16 mouse cellular contexts compared by ENCODE assay signal in genomic region chr10:111537410-111537809, GRCm38 (mm10). TPM values are rescaled to one million over a fixed set of nuclear protein-coding genes. Genes with fewer than 3 reads are reported as not detected.
A peak's percentile ranks its signal among the peaks of the same experiment; 100 is the strongest.
DNase-seq lines count a peak whose midpoint lies in the region; ATAC-seq and TF ChIP-seq lines count a peak whose summit lies in the region.
"Had no signal": no experiment of that assay in that cellular context is flagged by ENCODE, and none has a peak within 500 bp of the region (broad histone marks: within the 10 kb centered on the region; RNA-seq: fewer than 3 reads in every experiment).

No protein-coding gene starts in this region.

- intact Hi-C loops in heart, adult 2 months (cut with DNase I), result no loop called here

- no peak for ATAC-seq in limb, embryonic 12.5 days (ENCODE audit: insufficient number of reproducible peaks, insufficient read depth, low FRiP score, low TSS enrichment, low read depth)
- ATAC-seq in limb, embryonic 15.5 days (ENCODE audit: insufficient number of reproducible peaks, low FRiP score, low TSS enrichment, low read depth), result no peak
- no peak for ATAC-seq in erythroid progenitor cell, adult 5-6 weeks (replicated peaks; ENCODE audit: low FRiP score, poor library complexity, severe bottlenecking)

- 73% methylated on average over 19 of the region's 19 CpGs for WGBS in heart, embryonic 10.5 days
- WGBS in heart, adult 2 months, result 57% methylated on average over 19 of the region's 19 CpGs
- WGBS in limb, embryonic 12.5 days, result 82% methylated on average over 19 of the region's 19 CpGs
- WGBS in limb, embryonic 10.5 days, result 91% methylated on average over 19 of the region's 19 CpGs
- 68% methylated on average over 19 of the region's 19 CpGs for WGBS in limb, embryonic 15.5 days

- no peaks in the 10 kb centered on the region for H3K79me2 ChIP-seq in heart, adult 2 months (replicated peaks; ENCODE audit: control insufficient read depth, insufficient read depth, low read length)

- peak overlapping the region; percentile 32; the same call in 1 of the 2 replicates for H3K4me3 ChIP-seq in heart, embryonic 10.5 days
- no peak overlapping the region for H3K4me3 ChIP-seq in heart, adult 2 months
- H3K4me3 ChIP-seq in limb, embryonic 12.5 days (replicated peaks), result no peak overlapping the region
- no peak overlapping the region for H3K4me3 ChIP-seq in limb, embryonic 10.5 days
- no peak overlapping the region for H3K4me3 ChIP-seq in limb, embryonic 15.5 days

- peak overlapping the region; percentile 74; the same call in 1 of the 2 replicates for H3K27ac ChIP-seq in heart, embryonic 10.5 days
- no peak overlapping the region for H3K27ac ChIP-seq in heart, adult 2 months
- peak overlapping the region; percentile 57; the same call in 1 of the 2 replicates for H3K27ac ChIP-seq in limb, embryonic 12.5 days
- H3K27ac ChIP-seq in limb, embryonic 10.5 days, result no peak overlapping the region; the same call in 1 of the 2 replicates
- H3K27ac ChIP-seq in limb, embryonic 15.5 days, result no peak overlapping the region
- H3K27ac ChIP-seq: macrophage had no signal

- H3K9ac ChIP-seq in heart, adult 2 months (ENCODE audit: low read depth, low read length), result no peak overlapping the region
- no peak overlapping the region for H3K9ac ChIP-seq in limb, embryonic 12.5 days (replicated peaks)
- no peak overlapping the region for H3K9ac ChIP-seq in limb, embryonic 15.5 days
- H3K9ac ChIP-seq: hindbrain, embryonic 14.5 days had no signal

- no peaks in the 10 kb centered on the region for H3K27me3 ChIP-seq in heart, embryonic 10.5 days (ENCODE audit: insufficient read depth, poor library complexity, severe bottlenecking)
- no peaks in the 10 kb centered on the region for H3K27me3 ChIP-seq in heart, adult 2 months (ENCODE audit: control insufficient read depth, insufficient read depth, low read length)
- no peaks in the 10 kb centered on the region for H3K27me3 ChIP-seq in limb, embryonic 12.5 days
- H3K27me3 ChIP-seq in limb, embryonic 10.5 days (ENCODE audit: low read depth, poor library complexity, severe bottlenecking), result no peaks in the 10 kb centered on the region
- H3K27me3 ChIP-seq in limb, embryonic 15.5 days, result no peaks in the 10 kb centered on the region

- TF ChIP-seq POLR2A in heart, adult 2 months (IDR thresholded peaks at IDR 0.05; ENCODE audit: insufficient read depth, low read depth, low read length), result no peak

- no peak overlapping the region for H3K4me2 ChIP-seq in limb, embryonic 12.5 days
- peak overlapping the region; percentile 4; the same call in 1 of the 2 replicates for H3K4me2 ChIP-seq in limb, embryonic 15.5 days
- H3K4me2 ChIP-seq: hindbrain, embryonic 14.5 days had no signal

- DNase-seq in heart, embryonic 10.5 days (ENCODE audit: low spot score), result no peak
- DNase-seq in heart, adult 2 months, result no peak
- DNase-seq in limb, embryonic 10.5 days (ENCODE audit: low spot score), result no peak
- DNase-seq in R1 (ENCODE audit: low read depth, low spot score), result peak; percentile 59
- no peak for DNase-seq in thymus, postnatal 36 days
- DNase-seq: cerebellum, adult 8-10 months; embryo, embryonic 11 days; kidney, postnatal 14 days; midbrain, embryonic 14.5 days; retina, postnatal 1 day; spleen, adult 18-20 months had no signal

- no peaks in the 10 kb centered on the region for H3K36me3 ChIP-seq in heart, embryonic 10.5 days
- H3K36me3 ChIP-seq in heart, adult 2 months (ENCODE audit: control insufficient read depth, insufficient read depth, low read length), result no peaks in the 10 kb centered on the region
- H3K36me3 ChIP-seq in limb, embryonic 12.5 days, result no peaks in the 10 kb centered on the region
- H3K36me3 ChIP-seq in limb, embryonic 10.5 days, result no peaks in the 10 kb centered on the region
- H3K36me3 ChIP-seq in limb, embryonic 15.5 days, result no peaks in the 10 kb centered on the region

- no peaks in the 10 kb centered on the region for H3K9me3 ChIP-seq in heart, embryonic 10.5 days
- peaks cover 3% of the 10 kb centered on the region; the same call in 1 of the 2 replicates for H3K9me3 ChIP-seq in limb, embryonic 12.5 days
- H3K9me3 ChIP-seq in limb, embryonic 10.5 days (replicated peaks), result no peaks in the 10 kb centered on the region
- H3K9me3 ChIP-seq in limb, embryonic 15.5 days, result no peaks in the 10 kb centered on the region

- TF ChIP-seq EP300 in heart, adult 2 months (IDR thresholded peaks at IDR 0.05; ENCODE audit: insufficient read depth, low read depth, low read length), result no peak

- peaks cover 35% of the 10 kb centered on the region for H3K4me1 ChIP-seq in heart, embryonic 10.5 days
- H3K4me1 ChIP-seq in heart, adult 2 months (ENCODE audit: control insufficient read depth, insufficient read depth, low read length), result no peaks in the 10 kb centered on the region
- peaks cover 58% of the 10 kb centered on the region for H3K4me1 ChIP-seq in limb, embryonic 12.5 days (replicated peaks)
- peaks cover 63% of the 10 kb centered on the region for H3K4me1 ChIP-seq in limb, embryonic 10.5 days
- peaks cover 33% of the 10 kb centered on the region for H3K4me1 ChIP-seq in limb, embryonic 15.5 days

- TF ChIP-seq CTCF in heart, adult 2 months (IDR thresholded peaks at IDR 0.05), result no peak

RNA-seq across cellular contexts. Expression of gene Phlda1, which starts 31.3 kb away (rescaled TPM):
- 20.6 and 28.8 TPM in 2 replicates for polyA plus RNA-seq in heart, embryonic 10.5 days (2016; fragmentation: Nextera tagmentation; extraction: Ambion mirVana)
- total RNA-seq in heart, adult 2 months (2021), result 10 to 100 TPM; 13.4 to 16.2 TPM
- polyA plus RNA-seq in heart, adult 2 months (2012; rRNA removed), result 8.4 and 16.8 TPM in 2 replicates
- polyA plus RNA-seq in limb, embryonic 12.5 days (2016; fragmentation: Nextera tagmentation; extraction: Ambion mirVana), result 28.2 and 35.3 TPM in 2 replicates
- polyA plus RNA-seq in limb, embryonic 10.5 days (2016; fragmentation: Nextera tagmentation; extraction: Ambion mirVana), result 19.8 and 20.1 TPM in 2 replicates
- polyA plus RNA-seq in limb, embryonic 15.5 days (2015; fragmentation: Nextera tagmentation; extraction: Ambion mirVana), result 32.1 and 33.4 TPM in 2 replicates
- total RNA-seq in erythroid progenitor cell, adult 5-6 weeks (2015; ENCODE audit: low replicate concordance), result 0.84 TPM in 1 of 2 replicates, not detected in the other
- 0.38 TPM in 1 of 2 replicates, not detected in the other for total RNA-seq in erythroid progenitor cell, adult 5-6 weeks (2017; ENCODE audit: low replicate concordance)

Comparison
In these comparisons a context has a peak if more than half of its experiments do, and no peak if none do; other contexts are left out.
1. H3K27ac ChIP-seq: peak in heart, embryonic 10.5 days (single experiment) and limb, embryonic 12.5 days (single experiment); none in heart, adult 2 months (single experiment), limb, embryonic 10.5 days (single experiment) and limb, embryonic 15.5 days (single experiment).